In the genomic region with DNA sequence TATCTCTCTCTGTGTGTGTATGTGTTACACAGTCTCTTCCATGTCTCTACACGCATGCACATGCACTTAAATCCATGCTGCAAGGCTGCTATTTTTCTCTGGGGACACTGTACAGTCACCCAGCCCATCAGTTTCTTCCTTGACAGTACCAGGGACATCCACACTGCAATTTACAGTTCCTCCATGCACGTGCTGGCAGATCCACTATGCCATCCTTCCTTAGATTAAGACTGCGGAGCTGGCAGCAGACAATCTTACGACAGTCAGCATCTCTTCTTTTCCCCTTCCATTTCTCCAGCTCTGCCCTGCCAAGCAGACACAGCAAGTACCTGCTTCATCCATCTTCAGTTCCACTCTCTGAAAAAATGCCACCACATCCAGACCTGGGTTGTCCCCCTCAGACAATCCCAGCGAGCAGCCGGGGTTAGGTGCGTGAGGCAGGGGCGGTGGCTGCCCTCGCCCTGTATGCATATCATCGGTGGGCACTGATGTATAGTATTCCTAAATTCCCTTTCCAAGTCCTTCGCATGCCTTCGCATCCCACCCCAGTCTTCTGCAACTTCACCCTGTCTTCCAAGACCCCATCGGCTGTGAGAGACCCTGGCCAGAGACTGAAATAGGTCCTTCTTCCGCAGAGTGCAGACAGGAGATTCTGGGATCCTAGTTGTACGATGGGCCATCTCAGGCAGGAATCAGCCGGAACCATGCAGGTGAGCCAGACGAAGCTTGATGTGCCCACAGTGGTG, we compare ENCODE assay signal across 8 mouse cellular contexts.
DNase-seq lines count a peak whose midpoint lies in the region; ATAC-seq and TF ChIP-seq lines count a peak whose summit lies in the region.

No protein-coding gene starts in this region.

- no peaks in the 10 kb centered on the region for H3K36me3 ChIP-seq in embryonic facial prominence, embryonic 13.5 days
- H3K36me3 ChIP-seq in hindbrain, embryonic 12.5 days: no peaks in the 10 kb centered on the region
- no peaks in the 10 kb centered on the region for H3K36me3 ChIP-seq in limb, embryonic 13.5 days
- H3K36me3 ChIP-seq in stomach, embryonic 16.5 days (ENCODE audit: control insufficient read depth, insufficient read depth, low read length): no peaks in the 10 kb centered on the region
- H3K36me3 ChIP-seq in liver, embryonic 11.5 days (ENCODE audit: control insufficient read depth, insufficient read depth, low read length): no peaks in the 10 kb centered on the region

- H3K9ac ChIP-seq in embryonic facial prominence, embryonic 13.5 days: peak overlapping the region; percentile 55
- peak overlapping the region; percentile 53 for H3K9ac ChIP-seq in hindbrain, embryonic 12.5 days
- H3K9ac ChIP-seq in limb, embryonic 13.5 days: peak overlapping the region; percentile 31; the same call in 1 of the 2 replicates
- H3K9ac ChIP-seq in stomach, embryonic 16.5 days (ENCODE audit: low read length): peak overlapping the region; percentile 55
- no peak overlapping the region for H3K9ac ChIP-seq in liver, embryonic 11.5 days (ENCODE audit: low read depth, low read length)

- no peak for TF ChIP-seq CTCF in left cerebral cortex, adult 2 months (IDR thresholded peaks at IDR 0.05)

- ATAC-seq in embryonic facial prominence, embryonic 13.5 days (ENCODE audit: insufficient number of reproducible peaks, insufficient read depth, low FRiP score, low TSS enrichment, low read depth): no peak
- no peak for ATAC-seq in hindbrain, embryonic 12.5 days (ENCODE audit: low FRiP score)
- ATAC-seq in limb, embryonic 13.5 days (ENCODE audit: low FRiP score, low read depth): no peak
- no peak for ATAC-seq in stomach, embryonic 16.5 days (ENCODE audit: insufficient read depth, low FRiP score)
- ATAC-seq in liver, embryonic 11.5 days (replicated peaks; ENCODE audit: low FRiP score): no peak

- peaks cover 52% of the 10 kb centered on the region for H3K4me1 ChIP-seq in embryonic facial prominence, embryonic 13.5 days
- H3K4me1 ChIP-seq in hindbrain, embryonic 12.5 days: peaks cover 51% of the 10 kb centered on the region
- H3K4me1 ChIP-seq in limb, embryonic 13.5 days: peaks cover 49% of the 10 kb centered on the region
- H3K4me1 ChIP-seq in stomach, embryonic 16.5 days (ENCODE audit: control insufficient read depth, insufficient read depth, low read length): peaks cover 32% of the 10 kb centered on the region
- H3K4me1 ChIP-seq in liver, embryonic 11.5 days (replicated peaks; ENCODE audit: control insufficient read depth, insufficient read depth, low read length): peaks cover 9% of the 10 kb centered on the region

- intact Hi-C loops in left cerebral cortex, adult 2 months (cut with DNase I): loop anchor here (1.0 to 5.0 kb wide), 4 partner anchors 188 to 1418 kb away; no protein-coding TSS in a partner anchor
- intact Hi-C loops in left cerebral cortex, postnatal 4 days (cut with DNase I): loop anchor here (5.0 to 10.0 kb wide), 2 partner anchors 376 to 1418 kb away; no protein-coding TSS in a partner anchor

- no peaks in the 10 kb centered on the region for H3K27me3 ChIP-seq in embryonic facial prominence, embryonic 13.5 days
- no peaks in the 10 kb centered on the region for H3K27me3 ChIP-seq in hindbrain, embryonic 12.5 days
- no peaks in the 10 kb centered on the region for H3K27me3 ChIP-seq in limb, embryonic 13.5 days
- no peaks in the 10 kb centered on the region for H3K27me3 ChIP-seq in stomach, embryonic 16.5 days (ENCODE audit: control insufficient read depth, insufficient read depth, low read length)
- no peaks in the 10 kb centered on the region for H3K27me3 ChIP-seq in liver, embryonic 11.5 days (replicated peaks; ENCODE audit: control insufficient read depth, insufficient read depth, low read length)

- no peaks in the 10 kb centered on the region for H3K9me3 ChIP-seq in embryonic facial prominence, embryonic 13.5 days
- no peaks in the 10 kb centered on the region for H3K9me3 ChIP-seq in hindbrain, embryonic 12.5 days (replicated peaks)
- H3K9me3 ChIP-seq in limb, embryonic 13.5 days: no peaks in the 10 kb centered on the region
- H3K9me3 ChIP-seq in stomach, embryonic 16.5 days (replicated peaks; ENCODE audit: control insufficient read depth, low read length): no peaks in the 10 kb centered on the region
- H3K9me3 ChIP-seq in liver, embryonic 11.5 days (ENCODE audit: control insufficient read depth, low read length): no peaks in the 10 kb centered on the region

- WGBS in embryonic facial prominence, embryonic 13.5 days: 80% methylated on average over 17 of the region's 17 CpGs
- WGBS in hindbrain, embryonic 12.5 days: 85% methylated on average over 17 of the region's 17 CpGs
- WGBS in limb, embryonic 13.5 days: 90% methylated on average over 17 of the region's 17 CpGs
- WGBS in stomach, embryonic 16.5 days: 80% methylated on average over 17 of the region's 17 CpGs
- WGBS in liver, embryonic 11.5 days: 87% methylated on average over 17 of the region's 17 CpGs

- DNase-seq in left cerebral cortex, adult 2 months (ENCODE audit: extremely low spot score in 1 of 2, low spot score in 2 of 2): peak; percentile 24 to 32
- no peak for DNase-seq in left cerebral cortex, postnatal 4 days
- DNase-seq in liver, embryonic 11.5 days (ENCODE audit: low spot score): no peak
- DNase-seq in urinary bladder, postnatal 36 days (ENCODE audit: low spot score in 2 of 2): no peak

- H3K4me3 ChIP-seq in left cerebral cortex, adult 2 months: peak overlapping the region; percentile 76
- H3K4me3 ChIP-seq in embryonic facial prominence, embryonic 13.5 days: peak overlapping the region; percentile 33; the same call in 1 of the 2 replicates
- H3K4me3 ChIP-seq in hindbrain, embryonic 12.5 days: 0 out of 2 replicates have a peak overlapping the region, but pooled peaks have one; percentile 12
- H3K4me3 ChIP-seq in limb, embryonic 13.5 days: peak overlapping the region; percentile 32
- no peak overlapping the region for H3K4me3 ChIP-seq in stomach, embryonic 16.5 days (replicated peaks; ENCODE audit: low read length)
- H3K4me3 ChIP-seq in liver, embryonic 11.5 days (ENCODE audit: low read depth, low read length): no peak overlapping the region

- H3K27ac ChIP-seq in left cerebral cortex, adult 2 months: peak overlapping the region; percentile 96
- H3K27ac ChIP-seq in embryonic facial prominence, embryonic 13.5 days: peak overlapping the region; percentile 94
- H3K27ac ChIP-seq in hindbrain, embryonic 12.5 days: peak overlapping the region; percentile 94
- H3K27ac ChIP-seq in limb, embryonic 13.5 days: peak overlapping the region; percentile 98
- H3K27ac ChIP-seq in stomach, embryonic 16.5 days (ENCODE audit: low read length): peak overlapping the region; percentile 88
- H3K27ac ChIP-seq in liver, embryonic 11.5 days (ENCODE audit: low read depth, low read length): no peak overlapping the region

- H3K4me2 ChIP-seq in embryonic facial prominence, embryonic 13.5 days: peak overlapping the region; percentile 58
- peak overlapping the region; percentile 46 for H3K4me2 ChIP-seq in hindbrain, embryonic 12.5 days (replicated peaks)
- peak overlapping the region; percentile 64 for H3K4me2 ChIP-seq in limb, embryonic 13.5 days (replicated peaks)
- H3K4me2 ChIP-seq in stomach, embryonic 16.5 days (ENCODE audit: low read depth, low read length): peak overlapping the region; percentile 39
- no peak overlapping the region for H3K4me2 ChIP-seq in liver, embryonic 11.5 days

Comparison
In these comparisons a context has a peak if more than half of its experiments do, and no peak if none do; other contexts are left out.
1. DNase-seq: peak in left cerebral cortex, adult 2 months (2 of 2); none in left cerebral cortex, postnatal 4 days (single experiment), liver, embryonic 11.5 days (single experiment) and urinary bladder, postnatal 36 days (0 of 2).
2. H3K4me3 ChIP-seq: peak in left cerebral cortex, adult 2 months (single experiment), embryonic facial prominence, embryonic 13.5 days (single experiment), hindbrain, embryonic 12.5 days (single experiment) and limb, embryonic 13.5 days (single experiment); none in stomach, embryonic 16.5 days (single experiment) and liver, embryonic 11.5 days (single experiment).